Mouse (Mus musculus) kidney, postnatal 14 days (tissue): Measurements from ENCODE around the gene Lhfp.
A peak's percentile ranks its signal among the peaks of the same experiment; 100 is the strongest.

Source experiments
- DNase-seq: peaks from one replicate; pipeline ENCODE4 v3.0.0; 2022; ENCODE audit warnings: mixed read lengths

Lhfp gene

DNA sequence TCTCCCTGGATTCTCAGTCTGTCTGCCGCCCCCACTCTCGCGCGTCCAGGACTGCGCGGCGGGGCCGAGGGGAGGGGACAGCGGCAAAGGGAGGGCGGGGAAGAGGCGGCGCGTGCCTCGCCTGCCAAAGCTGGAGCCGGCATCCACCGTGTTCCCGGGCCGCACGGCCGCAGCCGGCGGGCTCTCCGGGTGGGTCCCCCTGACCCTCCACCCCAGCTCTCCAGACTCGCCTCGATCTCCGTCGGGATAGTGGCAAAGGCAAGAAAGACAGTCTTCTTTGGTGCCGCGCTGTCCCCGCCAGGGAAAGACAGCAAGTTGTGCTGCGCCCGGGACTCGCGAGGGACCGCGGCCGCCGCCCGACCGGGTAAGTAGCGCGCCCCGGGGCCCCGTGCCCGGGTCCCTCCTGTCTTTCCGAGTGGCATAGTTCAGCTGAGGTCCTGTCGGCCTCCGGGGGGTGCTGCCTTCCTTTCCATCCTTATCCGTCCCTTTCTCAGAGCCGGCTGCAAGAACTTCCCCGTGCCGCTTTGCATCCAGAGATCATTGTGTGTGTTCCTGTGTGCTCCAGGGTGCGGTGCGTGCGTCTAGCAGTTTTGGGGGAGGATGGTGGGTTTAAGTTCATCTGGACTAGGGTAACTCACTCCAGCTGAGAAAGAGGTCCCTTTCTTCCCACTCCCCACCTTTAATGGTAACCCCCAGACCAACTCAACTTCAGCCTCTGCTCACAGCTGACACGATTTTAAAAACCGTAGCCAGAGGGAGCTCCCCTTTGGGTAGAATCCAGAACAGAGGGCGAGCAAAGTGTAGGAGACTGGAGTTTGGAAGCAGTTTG, at the start of gene Lhfp:
Lhfp (plus strand) TSS at position 118 of the 829 bp plus-strand sequence.
- peak; percentile 78 for DNase-seq

- no peak for DNase-seq
These were observed 48.0 kb upstream of the Lhfp start for GRCm38 (mm10) chr3:52993296-52993695.

DNA sequence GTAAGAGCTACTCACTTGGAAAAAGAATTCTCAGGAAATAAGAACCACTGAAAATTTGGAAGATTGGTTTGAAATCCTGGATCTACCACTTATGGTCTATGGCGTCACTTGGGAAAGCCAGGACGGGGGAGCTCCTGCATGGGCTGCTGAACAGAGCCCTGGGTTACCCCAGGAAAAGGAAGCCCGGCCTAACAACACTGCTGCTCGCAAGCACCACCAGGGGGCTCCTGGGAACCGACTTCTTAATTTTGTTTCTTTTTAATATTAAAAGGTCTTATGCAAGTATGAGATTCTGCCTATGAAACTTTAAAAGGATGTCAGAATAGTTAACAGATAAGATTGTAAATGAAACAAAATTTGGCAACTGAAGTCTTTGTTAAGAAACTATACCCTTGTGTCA, 46.7 kb upstream of the Lhfp start:
- no peak for DNase-seq

GRCm38 (mm10) chr3:52996635-52997034, 44.7 kb upstream of the Lhfp start:
- no peak for DNase-seq

DNA sequence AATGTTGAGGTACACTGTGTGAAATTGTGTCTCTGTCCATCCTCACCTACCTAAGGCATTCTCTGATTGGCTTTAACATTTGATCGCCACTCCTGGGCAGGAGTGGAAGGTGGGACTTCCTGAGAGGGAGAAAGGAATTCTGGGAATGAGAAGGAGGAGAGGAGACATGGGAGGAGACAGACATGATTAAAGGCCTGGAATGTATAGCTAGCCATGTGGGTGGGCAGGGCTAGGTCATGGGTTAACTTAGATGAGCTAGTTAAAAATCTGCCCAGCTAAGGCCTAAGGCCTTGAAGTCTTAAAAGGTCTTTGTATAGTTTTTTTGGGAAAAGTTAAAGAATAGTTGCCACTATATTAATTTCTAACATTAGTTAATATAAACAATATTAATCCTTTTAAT, 43.9 kb upstream of the Lhfp start:
- no peak for DNase-seq

- peak; percentile 54 for DNase-seq
These were observed 42.1 kb upstream of the Lhfp start for GRCm38 (mm10) chr3:52999016-52999744.

DNA sequence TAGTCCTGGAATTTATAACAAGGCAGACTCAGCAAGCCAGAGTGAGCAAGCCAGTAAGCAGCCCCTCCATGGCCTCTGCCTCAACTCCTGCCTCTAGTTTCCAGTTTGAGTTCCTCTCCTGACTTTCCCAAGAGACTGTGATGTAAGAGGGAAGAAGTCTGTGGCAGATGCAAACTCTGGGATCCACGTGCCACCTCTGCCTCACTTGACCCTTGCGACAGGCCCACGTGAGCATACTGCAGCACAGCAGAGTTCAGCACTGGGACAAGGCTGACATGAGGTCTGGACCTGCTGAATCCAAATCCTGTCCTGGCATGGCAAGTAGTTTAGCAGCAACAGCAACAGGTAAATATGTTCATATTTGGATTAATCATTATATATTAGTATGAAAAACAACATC, 41.3 kb upstream of the Lhfp start:
- no peak for DNase-seq

DNA sequence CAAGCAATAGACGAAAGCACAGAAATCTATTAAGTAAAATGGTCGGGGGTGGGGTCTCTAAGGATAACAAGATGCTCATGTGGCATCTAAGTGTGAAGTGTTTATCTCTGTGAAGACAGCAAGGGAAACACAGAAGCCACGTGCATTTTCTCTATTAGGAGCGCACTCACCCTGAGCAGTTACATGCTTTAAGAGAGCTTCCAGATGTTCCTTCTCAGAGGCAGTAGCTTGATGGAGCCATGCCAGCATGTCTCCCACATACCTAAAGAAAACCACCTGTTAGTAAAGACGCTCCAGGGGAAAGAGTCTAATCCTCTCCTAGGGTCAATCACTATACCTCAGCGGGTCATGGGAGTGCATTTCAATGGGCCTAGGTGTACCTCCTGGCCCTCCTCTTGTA, 39.3 kb upstream of the Lhfp start:
- no peak for DNase-seq

DNA sequence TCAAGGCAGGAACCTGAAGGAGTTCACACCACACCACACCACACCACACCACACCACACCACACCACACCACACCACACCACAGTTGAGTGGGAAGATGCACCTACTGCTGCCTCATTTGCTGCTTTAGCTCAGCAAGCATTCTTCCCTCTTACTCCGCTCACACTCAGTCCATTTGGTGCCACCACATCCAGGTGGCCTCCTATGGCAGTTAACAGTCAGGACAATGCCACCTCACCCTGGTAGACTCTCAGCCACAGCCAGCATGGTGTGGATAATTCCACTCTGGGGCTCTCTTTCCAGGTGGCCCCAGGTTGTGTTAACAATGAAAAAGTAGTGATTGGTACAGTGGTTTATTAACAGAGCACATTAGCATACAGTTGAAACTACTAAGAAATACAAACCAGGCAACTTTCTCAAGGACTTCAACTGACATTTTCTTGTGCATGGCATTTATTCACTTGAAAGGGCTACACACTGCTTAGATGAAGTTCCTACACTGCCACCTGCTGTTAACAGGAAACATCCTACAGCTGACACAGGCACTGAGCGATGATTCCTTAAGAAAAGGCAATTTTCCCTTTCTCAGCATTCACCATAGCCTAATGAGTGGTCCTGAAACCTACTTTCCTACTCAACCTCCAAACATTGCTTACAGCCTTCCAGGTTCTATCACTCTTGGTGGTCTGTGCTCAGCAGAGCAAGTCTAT, 36.8 kb upstream of the Lhfp start:
- peak; percentile 52 for DNase-seq

DNA sequence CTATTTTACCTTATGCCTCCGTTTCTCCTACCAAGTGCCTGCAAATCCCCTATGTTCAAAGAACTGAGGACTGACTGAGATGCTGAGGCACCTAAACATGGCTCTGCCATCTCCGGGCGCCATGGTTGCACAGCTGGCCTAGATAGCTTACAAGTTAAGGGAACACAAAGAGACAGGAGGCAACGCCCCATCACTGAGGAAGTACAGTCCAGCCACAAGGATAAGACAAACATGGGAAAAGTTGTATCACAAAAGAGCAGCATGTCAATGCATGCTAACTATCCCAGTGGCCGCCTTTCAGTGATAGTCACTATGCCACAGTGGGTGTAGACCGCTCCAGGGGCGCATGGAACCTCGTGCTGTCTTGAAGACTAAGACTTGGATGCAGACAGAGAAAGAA, 33.9 kb upstream of the Lhfp start:
- DNase-seq = no peak

DNA sequence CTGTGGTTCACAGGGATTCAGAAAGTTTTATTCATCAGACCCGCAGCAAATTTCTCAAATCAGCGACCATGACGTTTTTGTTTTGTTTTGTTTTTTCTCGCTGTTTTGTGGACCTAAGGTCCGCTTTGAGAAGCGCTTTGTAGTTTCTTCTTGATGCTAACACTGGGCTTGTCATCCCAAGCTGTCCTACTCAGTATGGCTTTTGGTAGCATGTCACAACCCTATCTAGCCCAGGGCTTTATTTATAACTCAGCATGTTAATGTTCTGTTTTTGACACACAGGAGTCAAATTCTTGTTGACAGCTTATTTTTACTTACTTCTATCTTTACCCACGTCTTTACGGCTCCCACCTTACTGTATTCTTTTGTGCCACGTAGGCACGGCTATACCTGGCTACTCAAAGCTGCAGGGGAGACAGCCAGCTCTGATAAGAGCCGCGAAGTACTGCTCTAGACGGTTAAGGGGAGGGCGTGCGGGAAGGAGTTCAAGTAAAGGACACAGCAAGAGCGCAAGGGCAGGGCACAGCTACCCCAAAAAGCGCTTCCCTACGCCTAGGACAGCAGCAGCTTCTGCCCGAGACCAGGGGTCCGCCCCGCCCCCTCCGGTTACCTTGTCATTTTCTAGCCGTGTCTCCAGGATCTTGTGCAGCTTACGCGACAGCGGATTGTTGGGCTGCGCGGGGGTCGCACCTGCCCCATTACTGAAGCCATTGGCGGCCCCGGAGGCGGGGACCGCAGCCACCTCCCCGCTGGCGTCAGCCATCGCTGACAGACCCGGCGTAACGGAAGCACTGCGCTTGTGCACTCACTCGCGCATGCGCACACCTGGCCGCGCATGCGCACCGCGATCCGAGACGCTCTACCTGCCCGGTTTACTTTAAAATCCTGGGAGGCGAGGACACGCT, 24.6 kb upstream of the Lhfp start, which contains the start of gene Cog6:
Cog6 (minus strand) TSS at position 802 of the 905 bp plus-strand sequence.
- DNase-seq = peak; percentile 93

DNA sequence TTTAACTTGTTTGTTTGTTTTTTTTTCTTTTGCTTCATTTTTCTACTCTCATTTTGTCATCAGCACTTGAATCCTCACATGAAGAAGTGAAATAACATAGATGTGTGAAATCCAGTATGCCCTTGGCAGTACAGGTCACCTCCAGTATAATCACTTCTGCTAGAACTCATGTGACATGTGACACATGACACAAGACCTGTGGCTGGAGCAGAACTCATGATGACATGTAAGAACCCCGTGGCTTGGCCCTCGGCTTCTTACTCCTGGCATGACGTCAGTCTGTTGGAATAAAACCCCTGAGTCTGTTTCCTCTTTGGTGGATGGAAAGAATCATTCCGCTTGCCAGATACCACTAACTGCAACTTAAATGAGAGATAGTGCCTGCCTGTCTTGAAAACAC, 14.0 kb upstream of the Lhfp start:
- DNase-seq = no peak

- DNase-seq = peak; percentile 76
These were observed 12.3 kb upstream of the Lhfp start for GRCm38 (mm10) chr3:53029046-53029445.

GRCm38 (mm10) chr3:53031586-53031985, 9.7 kb upstream of the Lhfp start:
- DNase-seq = no peak

GRCm38 (mm10) chr3:53032432-53032831, 8.9 kb upstream of the Lhfp start:
- no peak for DNase-seq

DNA sequence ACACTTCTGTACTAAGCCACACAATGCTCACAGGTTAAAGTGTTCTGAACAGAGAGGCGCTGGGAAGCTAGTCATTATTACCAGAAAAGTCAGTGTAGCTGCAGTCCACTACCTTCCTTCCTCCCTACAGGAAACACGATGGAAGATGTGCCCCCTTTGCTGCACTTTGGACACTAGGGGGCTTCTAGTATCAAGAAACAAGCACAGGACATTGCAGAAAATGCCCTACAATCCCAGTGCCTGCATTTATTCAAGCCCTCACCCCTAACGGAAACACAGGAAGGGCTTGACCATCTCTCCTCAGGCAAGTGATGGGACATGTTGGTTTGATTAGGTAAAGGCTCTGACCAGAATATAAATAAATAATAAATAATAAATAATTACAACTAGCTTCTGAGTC, 7.9 kb upstream of the Lhfp start:
- peak; percentile 41 for DNase-seq

- no peak for DNase-seq
These were observed 5.3 kb upstream of the Lhfp start for GRCm38 (mm10) chr3:53036076-53036475.

DNA sequence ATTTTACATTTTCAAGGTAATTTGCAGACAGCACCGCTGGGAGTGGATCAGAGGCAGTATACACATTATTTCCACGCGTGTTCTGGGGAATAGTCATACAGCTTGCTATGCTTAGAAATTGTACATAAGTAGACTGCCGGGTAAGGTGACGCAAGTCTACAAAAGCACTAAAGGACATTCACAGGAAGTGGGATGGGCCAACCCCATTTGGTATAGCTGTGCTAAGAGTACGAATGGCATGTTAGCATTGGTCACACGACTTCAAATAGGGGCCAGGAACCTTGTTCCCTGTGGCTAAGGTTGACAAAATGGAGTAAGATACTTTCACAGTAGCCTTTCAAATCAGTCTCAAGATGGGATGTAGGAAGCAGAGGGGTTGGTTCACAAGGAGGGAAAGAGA, 4.4 kb upstream of the Lhfp start:
- no peak for DNase-seq

DNA sequence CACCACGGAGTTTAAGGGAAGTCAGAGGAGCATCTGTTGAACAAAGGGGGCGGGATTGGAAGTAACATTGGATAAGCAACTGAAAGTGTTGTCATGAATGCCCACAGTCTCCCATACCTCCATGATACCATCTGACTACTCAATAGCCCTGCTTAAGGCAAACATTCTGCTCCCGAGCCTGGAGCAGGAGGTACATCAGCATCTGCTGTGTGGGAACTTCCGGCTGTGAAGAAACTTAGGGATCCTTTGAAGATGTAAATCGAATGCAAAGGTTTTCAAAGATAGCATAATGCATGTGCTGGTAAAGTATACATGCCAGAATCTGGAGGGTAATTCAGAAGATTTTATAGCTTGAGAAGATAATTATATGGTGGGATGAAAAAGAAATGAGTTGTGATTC, 2.4 kb upstream of the Lhfp start:
- DNase-seq = no peak

GRCm38 (mm10) chr3:53039746-53040145, 1.6 kb upstream of the Lhfp start:
- DNase-seq = no peak

DNA sequence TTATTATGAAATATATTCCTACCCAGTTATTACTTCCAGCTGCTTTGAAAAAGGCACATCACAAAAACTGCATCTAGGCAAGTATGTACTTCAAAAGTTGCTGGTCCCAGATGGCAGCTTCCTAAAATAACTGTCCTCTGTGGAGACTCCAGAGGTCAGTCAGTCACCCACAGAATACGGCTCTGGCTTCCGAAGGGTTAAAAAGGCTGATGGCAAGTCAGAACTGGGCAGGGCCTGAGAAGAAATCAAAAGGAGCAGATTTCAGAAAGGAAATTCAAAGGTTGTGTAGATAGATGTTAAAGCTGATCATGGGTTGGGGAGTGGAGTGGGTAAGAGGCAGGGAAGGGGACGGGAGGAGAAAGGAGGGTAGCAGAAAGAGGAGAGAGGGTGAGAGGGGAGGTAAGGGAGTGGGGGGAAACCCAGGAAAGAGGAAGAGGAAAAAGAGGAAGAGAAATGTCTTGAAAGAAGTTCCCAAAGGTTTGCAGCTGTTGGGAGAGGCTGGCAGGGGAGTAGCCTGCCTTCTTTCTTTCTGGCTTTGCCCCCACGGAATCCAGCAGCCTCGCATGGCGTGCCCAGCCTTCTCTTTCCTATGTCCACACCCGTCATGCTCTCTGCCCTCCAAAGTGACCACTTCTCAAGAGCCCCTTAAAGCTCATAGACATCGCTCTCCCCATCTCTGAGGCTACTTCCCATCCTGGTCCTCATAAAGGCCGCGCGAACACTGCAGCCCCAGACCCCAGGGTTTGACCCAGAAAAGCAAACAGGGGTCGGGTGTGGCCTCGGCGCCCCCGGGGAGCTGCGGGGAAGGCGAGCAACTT, 526 bp upstream of the Lhfp start:
- no peak for DNase-seq

DNA sequence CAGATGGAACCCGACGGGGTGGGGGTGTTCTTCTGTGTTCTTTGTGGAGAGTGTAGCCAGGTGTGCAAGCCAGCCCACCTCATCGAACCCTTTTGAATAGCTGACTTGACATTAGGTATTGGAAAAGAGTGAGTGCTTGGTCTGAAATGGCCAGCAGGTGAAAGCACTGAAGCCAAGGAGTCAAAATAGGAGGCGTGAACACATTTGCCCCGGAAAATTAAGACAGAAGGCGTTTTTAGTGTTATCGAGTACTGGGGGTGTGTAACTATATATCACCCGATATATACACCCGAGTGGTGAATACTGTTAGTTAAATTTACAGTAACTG, 876 bp downstream of the Lhfp start:
- DNase-seq = no peak
